Mouse (Mus musculus) megakaryocyte progenitor cell, adult 5-6 weeks (primary cell): ENCODE results near the gene Vmn2r39. TPM values are rescaled to one million over a fixed set of nuclear protein-coding genes. Genes with fewer than 3 reads are reported as not detected.
"Not testable (repeated sequence)": the region's sequence is repeated elsewhere in the genome, so short reads cannot be mapped to it uniquely, and the experiment has no call there.

Source experiments
- ATAC-seq: replicated peaks from 2 replicates; pipeline ENCODE4 v1.8.0; 2016; ENCODE audit warnings: mild to moderate bottlenecking, moderate TSS enrichment, inconsistent platforms; ENCODE audit not compliant: poor library complexity
- total RNA-seq, 2 experiments: library from RNA; stranded (forward) in 1 of 2; stranded (reverse) in 1 of 2; fragments of 157-497, 149-512 nt in 1 of 2; fragments of 200-1000 nt in 1 of 2; gene quantifications; 2 replicates each; pipeline versions ENCODE4 v1.2.3 to v1.2.4; 2015 to 2017

Gene Vmn2r39
- total RNA-seq (2015) (not detected in 2 replicates), total RNA-seq (2017) (not detected in 2 replicates)

- ATAC-seq, result not testable (repeated sequence)
These were observed at the start of gene Vmn2r39 for GRCm38 (mm10) chr7:9030698-9031097. Gene Vmn2r39, minus strand, starts transcription at chr7:9030798.

DNA sequence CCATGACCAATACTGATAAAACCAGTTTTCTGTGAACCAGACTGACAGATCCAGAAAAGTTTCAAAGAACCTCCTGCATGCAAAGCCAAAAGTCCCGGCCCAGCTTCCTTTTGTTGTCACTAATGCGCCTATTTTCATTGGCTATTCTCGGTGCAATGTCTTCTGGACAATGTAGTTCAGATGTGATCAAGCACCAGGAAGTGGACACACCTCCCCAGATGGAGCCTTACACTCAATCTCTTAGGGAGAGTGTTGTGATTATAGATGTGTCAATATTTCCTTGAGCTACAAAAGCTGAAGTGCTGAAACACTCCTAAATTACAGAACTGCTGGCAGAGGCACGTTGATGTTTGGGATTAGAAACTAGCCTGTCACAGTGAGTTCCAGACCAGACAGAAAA is 34.8 kb upstream of the Vmn2r39 start:
- ATAC-seq, result not testable (repeated sequence)

Other genes starting within 250 kb of the Vmn2r39 start
- gene Vmn2r40, start 99.4 kb downstream of the Vmn2r39 start, total RNA-seq (2015), result not detected in 2 replicates
- gene Vmn2r40, start 99.4 kb downstream of the Vmn2r39 start, total RNA-seq (2017), result not detected in 2 replicates
- gene Vmn2r38, start 67.1 kb upstream of the Vmn2r39 start, total RNA-seq (2015), result not detected in 2 replicates
- not detected in 2 replicates for gene Vmn2r38, start 67.1 kb upstream of the Vmn2r39 start, total RNA-seq (2017)
- not detected in 2 replicates for gene Vmn2r37, start 192.9 kb upstream of the Vmn2r39 start, total RNA-seq (2015)
- not detected in 2 replicates for gene Vmn2r37, start 192.9 kb upstream of the Vmn2r39 start, total RNA-seq (2017)